Mouse (Mus musculus) ES-E14 (cell line): ENCODE results near the gene Olfr665.

Source experiments
- CHD2 ChIP-seq: IDR thresholded peaks from 2 replicates; pipeline ENCODE4 v1.6.1; 2014; ENCODE audit warnings: mild to moderate bottlenecking, low read depth, low read length, inconsistent platforms
- ZNF384 ChIP-seq: IDR thresholded peaks from 2 replicates; pipeline ENCODE4 v1.6.1; 2012; ENCODE audit warnings: low read depth, low read length, inconsistent platforms

- TF ChIP-seq ZNF384 (no peak), CHD2 (no peak)
These were observed 34.0 kb upstream of the Olfr665 start for GRCm38 (mm10) chr7:104843731-104844287.
